Mouse (Mus musculus) cerebellum, adult 11 months (tissue): Measurements from ENCODE around the gene Casq2.

Source experiments
- DNase-seq: peaks from one replicate; pipeline ENCODE4 v3.0.0; 2022

Casq2 gene

GRCm38 (mm10) chr3:102086283-102086682, at the start of gene Casq2:
Gene Casq2, plus strand, starts transcription at chr3:102086415.
- no peak for DNase-seq

GRCm38 (mm10) chr3:102037806-102038205, 48.4 kb upstream of the Casq2 start:
- DNase-seq, result no peak

GRCm38 (mm10) chr3:102038608-102039007, 47.6 kb upstream of the Casq2 start:
- DNase-seq, result no peak

- no peak for DNase-seq
These were observed 44.6 kb upstream of the Casq2 start for GRCm38 (mm10) chr3:102041632-102042031.

- peak; percentile 29 for DNase-seq
These were observed 41.1 kb upstream of the Casq2 start for GRCm38 (mm10) chr3:102045071-102045470.

GRCm38 (mm10) chr3:102047532-102047931, 38.7 kb upstream of the Casq2 start:
- no peak for DNase-seq

- DNase-seq, result no peak
These were observed 36.8 kb upstream of the Casq2 start for GRCm38 (mm10) chr3:102049207-102050104.

- no peak for DNase-seq
These were observed 34.2 kb upstream of the Casq2 start for GRCm38 (mm10) chr3:102052036-102052435.

GRCm38 (mm10) chr3:102053293-102053692, 32.9 kb upstream of the Casq2 start:
- DNase-seq, result no peak

- DNase-seq, result no peak
These were observed 30.3 kb upstream of the Casq2 start for GRCm38 (mm10) chr3:102055878-102056277.

- no peak for DNase-seq
These were observed 26.1 kb upstream of the Casq2 start for GRCm38 (mm10) chr3:102060065-102060464.

- DNase-seq, result peak; percentile 65
These were observed 24.1 kb upstream of the Casq2 start for GRCm38 (mm10) chr3:102061923-102062670.

- no peak for DNase-seq
These were observed 23.6 kb upstream of the Casq2 start for GRCm38 (mm10) chr3:102062671-102063010.

- DNase-seq, result no peak
These were observed 22.7 kb upstream of the Casq2 start for GRCm38 (mm10) chr3:102063273-102064120.

GRCm38 (mm10) chr3:102064566-102064965, 21.6 kb upstream of the Casq2 start:
- DNase-seq, result no peak

- no peak for DNase-seq
These were observed 18.9 kb upstream of the Casq2 start for GRCm38 (mm10) chr3:102067306-102067705.

GRCm38 (mm10) chr3:102067861-102068260, 18.4 kb upstream of the Casq2 start:
- DNase-seq, result no peak

GRCm38 (mm10) chr3:102069260-102069659, 17.0 kb upstream of the Casq2 start:
- DNase-seq, result no peak

- no peak for DNase-seq
These were observed 16.5 kb upstream of the Casq2 start for GRCm38 (mm10) chr3:102069686-102070085.

GRCm38 (mm10) chr3:102070360-102070759, 15.9 kb upstream of the Casq2 start:
- DNase-seq, result no peak

- no peak for DNase-seq
These were observed 15.2 kb upstream of the Casq2 start for GRCm38 (mm10) chr3:102071016-102071415.

GRCm38 (mm10) chr3:102079413-102079812, 6.8 kb upstream of the Casq2 start:
- no peak for DNase-seq

- peak; percentile 39 for DNase-seq
These were observed 4.4 kb upstream of the Casq2 start for GRCm38 (mm10) chr3:102081862-102082261.
